Mouse (Mus musculus) midbrain, embryonic 16.5 days (tissue): ENCODE data around the gene Trit1. TPM values are rescaled to one million over a fixed set of nuclear protein-coding genes. Genes with fewer than 3 reads are reported as not detected.
A peak's percentile ranks its signal among the peaks of the same experiment; 100 is the strongest.

Source experiments
- ATAC-seq: fragments of 200-750 bp; cut with Nextera tagmentation; 2 replicates; pipeline ENCODE4 v1.8.0; 2017; ENCODE audit warnings: moderate TSS enrichment
- H3K27ac ChIP-seq: fragments of 300-500 bp; sonication (generic); 2 replicates; pipeline ENCODE4 v1.5.1; 2014; ENCODE audit warnings: mild to moderate bottlenecking, low read length, mixed read lengths
- H3K27me3 ChIP-seq: fragments of 300-500 bp; sonication (generic); 2 replicates; pipeline ENCODE4 v1.6.1; 2014; ENCODE audit warnings: low read depth, low read length, mixed read lengths; ENCODE audit not compliant: control insufficient read depth, insufficient read depth
- H3K36me3 ChIP-seq: fragments of 300-500 bp; sonication (generic); 2 replicates; pipeline ENCODE4 v1.6.1; 2014; ENCODE audit warnings: mild to moderate bottlenecking, low read length, moderate library complexity, mixed read lengths; ENCODE audit not compliant: control insufficient read depth, insufficient read depth
- H3K4me1 ChIP-seq: fragments of 300-500 bp; sonication (generic); 2 replicates; pipeline ENCODE4 v1.6.1; 2014; ENCODE audit warnings: mild to moderate bottlenecking, low read length, mixed read lengths; ENCODE audit not compliant: control insufficient read depth, insufficient read depth
- H3K4me2 ChIP-seq: fragments of 300-500 bp; sonication (generic); 2 replicates; pipeline ENCODE4 v1.6.1; 2014; ENCODE audit warnings: mild to moderate bottlenecking, low read length, mixed read lengths
- H3K4me3 ChIP-seq: fragments of 300-500 bp; sonication (generic); 2 replicates; pipeline ENCODE4 v1.5.1; 2014; ENCODE audit warnings: low read depth, mild to moderate bottlenecking, low read length, moderate library complexity, mixed read lengths
- H3K9ac ChIP-seq: fragments of 300-500 bp; sonication (generic); 2 replicates; pipeline ENCODE4 v1.6.1; 2014; ENCODE audit warnings: low read depth, low read length, mixed read lengths
- H3K9me3 ChIP-seq: fragments of 300-500 bp; sonication (generic); replicated peaks from 2 replicates; pipeline ENCODE4 v1.6.1; 2014; ENCODE audit warnings: mild to moderate bottlenecking, low read length, mixed read lengths; ENCODE audit not compliant: control insufficient read depth, poor library complexity, severe bottlenecking
- WGBS: fragments of 180-500 bp; shearing (Covaris S2); extraction: QIAGEN DNeasy Blood & Tissue Kit; methylation state at CpG from one replicate; pipeline ENCODE4 v1.1.7; 2014; 5-methylcytosine and 5-hydroxymethylcytosine counted together
- polyA plus RNA-seq: library from polyadenylated mRNA; unstranded; fragments of >200 nt; fragmentation: Nextera tagmentation; extraction: Ambion mirVana; gene quantifications from 2 replicates; pipeline ENCODE4 v1.2.1, GENCODE M21; 2015

The Trit1 gene
- polyA plus RNA-seq, 1 experiment from 2014 or later = 25.3 TPM

- 76% methylated on average over 3 of the region's 3 CpGs for WGBS
- Histone ChIP-seq H3K9me3 (0 out of 2 replicates have a peak, but pooled peaks cover 3% of the 10 kb centered on the region), H3K4me1 (peaks cover 10% of the 10 kb centered on the region), H3K4me3 (no peak overlapping the region), H3K27ac (no peak overlapping the region), H3K4me2 (no peak overlapping the region), H3K9ac (no peak overlapping the region), H3K36me3 (no peaks in the 10 kb centered on the region), H3K27me3 (no peaks in the 10 kb centered on the region)
- ATAC-seq = no peak
These were observed 24.1 kb upstream of the Trit1 start for GRCm38 (mm10) chr4:122992276-122992675.

DNA sequence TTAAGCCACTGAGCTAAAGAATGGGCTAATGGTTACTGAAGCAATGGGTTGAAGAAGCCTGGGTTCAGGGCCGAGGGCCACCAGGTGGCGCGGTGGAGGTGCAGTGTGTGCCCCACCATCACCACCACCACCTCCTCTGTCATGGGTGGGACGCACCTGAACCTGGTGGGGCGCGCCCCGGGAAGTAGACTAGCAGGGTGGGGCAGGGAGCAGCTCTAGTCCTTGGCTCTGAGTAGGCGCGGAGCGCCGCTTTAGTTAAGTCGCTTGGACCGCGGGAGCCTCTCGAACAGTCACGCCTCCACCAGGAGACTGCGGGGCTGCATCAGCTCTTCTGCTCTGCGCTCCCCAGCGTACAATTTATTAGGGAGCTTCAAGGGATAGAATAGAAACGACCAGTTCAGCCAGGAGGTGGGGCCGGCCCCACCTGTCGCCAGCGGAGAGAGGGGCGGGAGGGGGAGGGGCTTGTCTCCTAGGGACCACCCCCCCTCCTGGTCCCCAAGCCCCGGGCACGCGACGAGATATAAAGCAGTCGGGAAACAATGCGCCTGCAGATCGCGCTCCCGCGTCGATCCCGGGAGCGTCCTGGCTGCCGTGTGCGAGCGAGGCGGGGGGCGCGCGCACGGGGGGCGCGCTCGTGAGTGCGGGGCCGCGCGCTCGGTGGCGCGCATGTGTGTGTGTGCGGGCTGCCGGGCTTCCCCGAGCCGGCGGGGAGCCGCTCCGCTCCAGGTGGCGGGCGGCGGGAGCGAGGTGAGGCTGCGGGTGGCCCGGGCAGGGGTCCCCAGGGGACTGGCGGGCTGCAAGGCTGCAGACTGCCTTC is 20.8 kb upstream of the Trit1 start, which contains the start of gene Mycl:
Mycl (plus strand) TSS at position 249 of the 817 bp plus-strand sequence.
- peak within 1 kb of the TSS; percentile 97 for H3K27ac ChIP-seq
- WGBS = under 1% methylated on average over 65 of the region's 69 CpGs
- H3K4me1 ChIP-seq = peaks cover 29% of the 10 kb centered on the region
- H3K9me3 ChIP-seq = 0 out of 2 replicates have a peak, but pooled peaks cover 3% of the 10 kb centered on the region
- H3K9ac ChIP-seq = peak within 1 kb of the TSS; percentile 92
- H3K4me2 ChIP-seq = peak within 1 kb of the TSS; percentile 79
- H3K4me3 ChIP-seq = peak within 1 kb of the TSS; percentile 86
- peak; percentile 82 for ATAC-seq
- H3K36me3 ChIP-seq = no peaks in the 10 kb centered on the region; the same call in 1 of the 2 replicates
- H3K27me3 ChIP-seq = no peaks in the 10 kb centered on the region

DNA sequence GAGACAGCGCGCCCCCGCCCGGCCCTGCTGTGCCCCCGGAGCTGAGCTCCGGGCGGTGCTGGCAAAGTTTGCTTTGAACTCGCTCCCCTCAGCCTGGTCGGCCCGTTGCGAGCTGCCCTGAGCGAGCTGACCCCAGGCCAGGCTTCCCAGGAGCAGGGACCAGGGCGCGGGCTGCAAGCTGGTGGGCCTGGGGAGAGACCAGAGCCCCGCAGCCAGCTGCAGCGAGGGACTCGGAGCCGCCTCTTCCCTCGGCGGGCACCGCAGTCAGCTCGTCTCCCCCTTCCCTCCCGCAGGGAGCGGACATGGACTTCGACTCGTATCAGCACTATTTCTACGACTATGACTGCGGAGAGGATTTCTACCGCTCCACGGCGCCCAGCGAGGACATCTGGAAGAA is 20.2 kb upstream of the Trit1 start:
- Histone ChIP-seq H3K4me3 (peak overlapping the region; percentile 86), H3K9me3 (no peaks in the 10 kb centered on the region), H3K27ac (peak overlapping the region; percentile 97), H3K4me2 (peak overlapping the region; percentile 79), H3K27me3 (no peaks in the 10 kb centered on the region), H3K36me3 (peaks cover 4% of the 10 kb centered on the region), H3K4me1 (peaks cover 35% of the 10 kb centered on the region), H3K9ac (peak overlapping the region; percentile 92)
- no peak for ATAC-seq
- under 1% methylated on average over 32 of the region's 32 CpGs for WGBS

- under 1% methylated on average over 45 of the region's 47 CpGs for WGBS
- Histone ChIP-seq H3K27ac (peak overlapping the region; percentile 97), H3K36me3 (peaks cover 10% of the 10 kb centered on the region), H3K4me3 (peak overlapping the region; percentile 86), H3K4me2 (peak overlapping the region; percentile 79), H3K9ac (peak overlapping the region; percentile 92), H3K27me3 (no peaks in the 10 kb centered on the region), H3K4me1 (peaks cover 40% of the 10 kb centered on the region), H3K9me3 (no peaks in the 10 kb centered on the region)
- ATAC-seq = no peak
These were observed 19.6 kb upstream of the Trit1 start for GRCm38 (mm10) chr4:122996618-122997381.

GRCm38 (mm10) chr4:122998537-122999262 is 17.7 kb upstream of the Trit1 start:
- H3K27me3 ChIP-seq = no peaks in the 10 kb centered on the region
- peaks cover 40% of the 10 kb centered on the region for H3K4me1 ChIP-seq
- ATAC-seq = peak; percentile 73
- H3K9me3 ChIP-seq = no peaks in the 10 kb centered on the region
- H3K27ac ChIP-seq = peak overlapping the region; percentile 90
- H3K36me3 ChIP-seq = peaks cover 13% of the 10 kb centered on the region
- under 1% methylated on average over 12 of the region's 12 CpGs for WGBS
- peak overlapping the region; percentile 86 for H3K4me3 ChIP-seq
- H3K4me2 ChIP-seq = peak overlapping the region; percentile 79
- peak overlapping the region; percentile 74 for H3K9ac ChIP-seq

- peaks cover 13% of the 10 kb centered on the region for H3K36me3 ChIP-seq
- peak overlapping the region; percentile 86 for H3K4me3 ChIP-seq
- WGBS = 1% methylated on average over 4 of the region's 4 CpGs
- H3K4me2 ChIP-seq = peak overlapping the region; percentile 79
- no peaks in the 10 kb centered on the region for H3K27me3 ChIP-seq
- H3K4me1 ChIP-seq = peaks cover 39% of the 10 kb centered on the region
- peak overlapping the region; percentile 74 for H3K9ac ChIP-seq
- ATAC-seq = no peak
- H3K9me3 ChIP-seq = no peaks in the 10 kb centered on the region
- peak overlapping the region; percentile 90 for H3K27ac ChIP-seq
These were observed 17.1 kb upstream of the Trit1 start for GRCm38 (mm10) chr4:122999263-122999691.

GRCm38 (mm10) chr4:123000130-123000529 is 16.3 kb upstream of the Trit1 start:
- no peaks in the 10 kb centered on the region for H3K9me3 ChIP-seq
- peak overlapping the region; percentile 90 for H3K27ac ChIP-seq
- 18% methylated on average over 14 of the region's 14 CpGs for WGBS
- H3K4me1 ChIP-seq = peaks cover 35% of the 10 kb centered on the region
- no peaks in the 10 kb centered on the region for H3K27me3 ChIP-seq
- peak overlapping the region; percentile 74; the same call in 1 of the 2 replicates for H3K9ac ChIP-seq
- H3K4me2 ChIP-seq = peak overlapping the region; percentile 79
- ATAC-seq = no peak
- H3K36me3 ChIP-seq = peaks cover 13% of the 10 kb centered on the region
- peak overlapping the region; percentile 86 for H3K4me3 ChIP-seq

DNA sequence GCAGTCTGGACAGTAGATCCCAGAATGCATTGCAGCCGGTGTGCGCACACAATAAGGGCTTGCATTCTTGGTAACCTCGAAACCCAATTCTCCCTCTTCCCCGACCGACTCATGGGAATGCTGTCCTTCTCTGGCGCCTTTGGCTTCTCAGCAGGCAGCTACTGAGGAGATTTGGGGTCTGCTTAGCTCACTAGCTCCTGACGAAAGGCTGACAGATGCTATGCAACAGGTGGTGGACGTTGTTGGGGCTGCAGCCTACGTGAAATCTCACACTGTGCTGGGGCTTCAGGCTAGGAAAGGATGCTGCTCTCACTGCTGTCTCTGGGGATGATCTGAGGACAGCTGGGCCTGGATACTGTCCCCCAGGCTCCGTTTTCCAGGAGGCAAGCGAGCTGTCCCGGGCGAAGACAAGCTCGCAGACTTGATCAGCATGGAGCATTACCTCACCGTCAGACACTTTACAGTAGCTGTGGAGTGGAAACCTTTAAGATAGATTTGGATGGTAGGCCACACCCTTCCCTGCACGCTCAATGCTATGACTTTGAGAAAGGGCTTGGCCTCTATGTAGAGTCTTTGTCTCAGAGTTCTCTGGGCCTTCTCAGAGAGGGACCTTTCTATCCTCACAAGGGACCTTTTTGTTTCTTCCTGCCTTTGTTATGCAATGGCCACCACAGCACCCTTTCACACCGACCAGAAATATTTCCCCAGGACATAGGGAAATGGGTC is 15.6 kb upstream of the Trit1 start:
- H3K4me2 ChIP-seq = peak overlapping the region; percentile 79; the same call in 1 of the 2 replicates
- H3K9ac ChIP-seq = no peak overlapping the region
- no peaks in the 10 kb centered on the region for H3K27me3 ChIP-seq
- ATAC-seq = no peak
- no peaks in the 10 kb centered on the region for H3K9me3 ChIP-seq
- 19% methylated on average over 17 of the region's 17 CpGs for WGBS
- H3K27ac ChIP-seq = no peak overlapping the region
- H3K36me3 ChIP-seq = peaks cover 13% of the 10 kb centered on the region
- H3K4me1 ChIP-seq = peaks cover 36% of the 10 kb centered on the region
- no peak overlapping the region for H3K4me3 ChIP-seq
